Mouse (Mus musculus): ENCODE measurements at regions not wholly inside any gene's neighbourhood (a gene's known extent, or its start where the extent isn't known, plus 50 kb on each side); places are given as distances from the start of the nearest gene placed in this dataset.
A peak's percentile ranks its signal among the peaks of the same experiment; 100 is the strongest.

DNA sequence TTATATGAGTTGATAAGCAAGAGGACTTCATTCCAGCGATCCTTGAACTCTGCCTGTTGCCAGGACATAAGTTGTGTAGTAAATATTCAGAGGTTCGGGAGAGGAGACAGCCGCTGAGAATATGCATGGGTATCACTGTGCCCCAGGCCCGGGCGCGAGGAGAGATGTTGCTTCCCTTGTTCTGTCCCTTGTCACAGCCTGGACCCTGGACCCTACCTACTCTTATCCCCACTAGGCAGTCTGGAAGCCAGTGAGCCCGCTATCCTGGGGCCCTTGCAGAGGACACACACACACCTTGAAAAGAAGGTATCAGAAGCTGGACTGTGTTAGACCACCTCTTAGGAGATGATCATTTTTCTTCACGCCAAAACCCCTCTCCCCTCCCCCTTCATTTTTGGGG, 124.9 kb upstream of the Lemd2 start:
- peaks cover 9% of the 10 kb centered on the region for H3K27me3 ChIP-seq (ENCODE audit: control insufficient read depth, insufficient read depth, low read length)
- H3K36me3 ChIP-seq (replicated peaks; ENCODE audit: control insufficient read depth, insufficient read depth) = no peaks in the 10 kb centered on the region
- ATAC-seq (ENCODE audit: low FRiP score) (no peak), DNase-seq (ENCODE audit: low spot score) (no peak)
- no peak overlapping the region for H3K4me3 ChIP-seq (replicated peaks; ENCODE audit: low read length)
- H3K9me3 ChIP-seq (ENCODE audit: control insufficient read depth, low read length) = no peaks in the 10 kb centered on the region
- H3K27ac ChIP-seq = no peak overlapping the region
- WGBS = 86% methylated on average over 8 of the region's 8 CpGs
- H3K4me1 ChIP-seq (replicated peaks; ENCODE audit: control insufficient read depth, insufficient read depth, low read length) = 0 out of 2 replicates have a peak, but pooled peaks cover 5% of the 10 kb centered on the region
- no peak overlapping the region for H3K9ac ChIP-seq
- H3K4me2 ChIP-seq (replicated peaks) = no peak overlapping the region

DNA sequence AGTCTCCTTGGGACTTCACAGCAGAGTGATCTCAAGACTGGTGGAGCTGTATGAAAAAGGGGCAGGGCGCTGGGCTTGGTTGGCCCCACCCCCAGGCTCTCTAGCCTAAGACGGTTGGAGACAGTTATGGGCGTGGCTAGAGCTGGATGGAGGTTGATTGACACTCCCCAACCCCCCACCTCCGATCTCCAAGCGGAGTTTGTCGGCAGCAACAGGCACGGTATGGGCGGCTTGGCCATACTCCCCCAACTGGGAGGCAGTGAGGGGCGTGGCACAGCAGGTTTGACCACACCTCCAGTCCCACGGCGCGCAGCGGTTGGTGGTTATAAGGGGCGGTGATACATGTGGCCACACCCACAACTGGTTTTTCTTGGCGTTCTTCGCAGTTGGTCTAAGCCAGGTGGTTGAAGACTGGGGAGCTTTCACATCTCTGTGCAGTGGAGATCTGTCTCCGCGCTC, 120.8 kb upstream of the Lemd2 start:
- DNase-seq (ENCODE audit: low spot score) = peak; percentile 63
- no peaks in the 10 kb centered on the region for H3K36me3 ChIP-seq (replicated peaks; ENCODE audit: control insufficient read depth, insufficient read depth)
- H3K4me1 ChIP-seq (replicated peaks; ENCODE audit: control insufficient read depth, insufficient read depth, low read length) = 0 out of 2 replicates have a peak, but pooled peaks cover 5% of the 10 kb centered on the region
- H3K27me3 ChIP-seq (ENCODE audit: control insufficient read depth, insufficient read depth, low read length) = peaks cover 9% of the 10 kb centered on the region
- H3K4me2 ChIP-seq (replicated peaks) = peak overlapping the region; percentile 32
- H3K27ac ChIP-seq = no peak overlapping the region
- no peak overlapping the region for H3K9ac ChIP-seq
- no peaks in the 10 kb centered on the region for H3K9me3 ChIP-seq (ENCODE audit: control insufficient read depth, low read length)
- WGBS = 9% methylated on average over 18 of the region's 18 CpGs
- peak; percentile 43; the same call in 1 of the 2 replicates for ATAC-seq (ENCODE audit: low FRiP score)
- H3K4me3 ChIP-seq (replicated peaks; ENCODE audit: low read length) = peak overlapping the region; percentile 12; the same call in 1 of the 2 replicates

DNA sequence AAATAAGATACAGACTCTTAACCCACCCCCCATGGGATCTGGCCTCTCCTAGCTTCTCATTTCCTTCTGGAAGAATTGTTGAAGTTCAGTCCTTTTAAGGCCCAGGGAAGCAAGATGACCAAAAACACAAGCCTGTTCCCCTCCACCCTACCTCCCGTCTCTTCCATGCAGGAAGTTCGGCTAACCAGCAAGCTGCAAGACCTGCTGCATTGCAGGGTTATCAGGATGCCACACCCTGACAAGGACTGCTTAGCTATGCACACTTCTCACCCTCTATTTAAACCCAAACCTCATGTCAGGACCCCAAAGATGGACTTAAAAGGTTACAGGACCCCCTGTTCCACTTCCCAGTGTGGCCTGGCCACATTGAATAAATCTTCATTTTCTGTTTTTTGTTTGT, 119.2 kb upstream of the Lemd2 start:
- Histone ChIP-seq H3K9me3 (ENCODE audit: control insufficient read depth, low read length) (no peaks in the 10 kb centered on the region), H3K4me2 (replicated peaks) (no peak overlapping the region), H3K4me3 (replicated peaks; ENCODE audit: low read length) (no peak overlapping the region), H3K27ac (no peak overlapping the region), H3K36me3 (replicated peaks; ENCODE audit: control insufficient read depth, insufficient read depth) (no peaks in the 10 kb centered on the region), H3K9ac (no peak overlapping the region), H3K27me3 (ENCODE audit: control insufficient read depth, insufficient read depth, low read length) (peaks cover 9% of the 10 kb centered on the region), H3K4me1 (replicated peaks; ENCODE audit: control insufficient read depth, insufficient read depth, low read length) (no peaks in the 10 kb centered on the region)
- DNase-seq (ENCODE audit: low spot score) = no peak
- ATAC-seq (ENCODE audit: low FRiP score) = no peak
- 83% methylated on average over 2 of the region's 2 CpGs for WGBS

DNA sequence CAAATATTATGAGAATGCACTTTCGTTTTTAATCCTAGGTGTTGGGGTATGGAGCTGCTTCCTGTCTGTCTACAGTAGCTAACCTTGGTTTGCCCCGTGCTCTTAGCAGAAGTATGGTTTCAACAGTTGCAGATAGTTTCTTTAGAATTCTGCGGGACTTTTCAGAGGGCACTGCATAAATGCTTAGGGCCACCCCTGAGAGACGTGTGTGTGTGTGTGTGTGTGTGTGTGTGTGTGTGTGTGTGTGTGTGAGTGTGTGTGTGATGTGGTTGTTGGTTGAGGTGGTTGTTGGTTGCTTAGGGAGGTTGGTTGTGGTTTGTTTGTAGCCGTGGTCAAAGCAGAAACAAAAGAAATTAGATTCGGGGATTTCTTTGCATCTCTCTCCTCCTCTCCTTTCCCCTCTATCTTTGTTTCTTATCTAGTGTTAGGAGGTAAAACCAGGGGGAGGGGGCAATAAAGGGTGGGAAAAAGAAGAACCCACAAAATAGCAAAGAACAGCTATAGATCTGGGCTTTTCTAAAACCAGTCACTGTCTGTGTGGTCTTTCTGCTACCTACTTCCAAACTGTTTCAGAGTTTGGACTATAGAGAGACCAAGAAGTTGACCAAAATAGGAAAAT, 118.7 kb upstream of the Lemd2 start:
- H3K27ac ChIP-seq = no peak overlapping the region
- no peak overlapping the region for H3K4me2 ChIP-seq (replicated peaks)
- H3K9ac ChIP-seq = no peak overlapping the region
- H3K4me3 ChIP-seq (replicated peaks; ENCODE audit: low read length) = no peak overlapping the region
- H3K4me1 ChIP-seq (replicated peaks; ENCODE audit: control insufficient read depth, insufficient read depth, low read length) = peaks cover 2% of the 10 kb centered on the region; the same call in 1 of the 2 replicates
- no peaks in the 10 kb centered on the region for H3K9me3 ChIP-seq (ENCODE audit: control insufficient read depth, low read length)
- H3K36me3 ChIP-seq (replicated peaks; ENCODE audit: control insufficient read depth, insufficient read depth) = no peaks in the 10 kb centered on the region
- H3K27me3 ChIP-seq (ENCODE audit: control insufficient read depth, insufficient read depth, low read length) = peaks cover 9% of the 10 kb centered on the region
- no peak for DNase-seq (ENCODE audit: low spot score)
- 84% methylated on average over 6 of the region's 6 CpGs for WGBS
- ATAC-seq (ENCODE audit: low FRiP score) = no peak

DNA sequence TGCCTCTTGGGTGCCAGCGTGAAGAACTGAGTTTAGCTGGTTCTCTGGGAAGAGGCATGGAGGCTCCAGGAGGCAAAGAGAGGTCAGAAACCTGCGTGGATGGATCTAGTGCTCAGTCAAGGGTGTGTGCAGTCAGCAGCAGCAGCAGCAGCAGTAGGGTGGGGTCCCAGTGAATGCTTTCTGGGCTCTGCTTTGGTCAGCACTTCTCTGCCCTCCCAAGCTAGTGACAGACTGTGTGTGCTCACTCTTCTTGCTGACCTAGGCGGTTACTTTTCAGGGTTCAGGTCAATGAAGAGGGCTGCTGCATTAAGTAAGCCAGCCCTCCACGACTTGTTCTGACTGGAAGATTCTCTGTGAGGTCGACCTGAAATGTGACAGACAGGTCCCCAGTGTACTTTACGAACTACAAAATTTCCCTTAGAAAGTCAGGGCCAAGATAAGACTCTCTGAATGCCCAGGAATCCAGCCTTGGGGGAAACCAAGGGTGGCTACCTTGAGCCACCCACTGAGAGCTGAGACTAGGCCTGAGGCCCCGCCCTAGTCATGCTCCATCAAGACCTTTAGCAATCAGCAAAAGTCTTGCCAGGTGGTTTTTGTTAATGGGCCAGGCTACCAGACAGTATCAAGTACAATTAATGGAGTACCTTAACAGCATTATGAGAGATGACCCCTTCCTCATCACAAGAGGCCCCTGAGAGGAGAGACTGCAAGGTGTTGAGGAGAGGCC, 114.9 kb upstream of the Lemd2 start:
- Histone ChIP-seq H3K4me2 (replicated peaks) (no peak overlapping the region), H3K4me1 (replicated peaks; ENCODE audit: control insufficient read depth, insufficient read depth, low read length) (peaks cover 16% of the 10 kb centered on the region), H3K36me3 (replicated peaks; ENCODE audit: control insufficient read depth, insufficient read depth) (no peaks in the 10 kb centered on the region), H3K9me3 (ENCODE audit: control insufficient read depth, low read length) (no peaks in the 10 kb centered on the region), H3K4me3 (replicated peaks; ENCODE audit: low read length) (no peak overlapping the region), H3K27me3 (ENCODE audit: control insufficient read depth, insufficient read depth, low read length) (no peaks in the 10 kb centered on the region), H3K9ac (no peak overlapping the region), H3K27ac (no peak overlapping the region)
- DNase-seq (ENCODE audit: low spot score) (no peak), ATAC-seq (ENCODE audit: low FRiP score) (no peak)
- 69% methylated on average over 7 of the region's 7 CpGs for WGBS

DNA sequence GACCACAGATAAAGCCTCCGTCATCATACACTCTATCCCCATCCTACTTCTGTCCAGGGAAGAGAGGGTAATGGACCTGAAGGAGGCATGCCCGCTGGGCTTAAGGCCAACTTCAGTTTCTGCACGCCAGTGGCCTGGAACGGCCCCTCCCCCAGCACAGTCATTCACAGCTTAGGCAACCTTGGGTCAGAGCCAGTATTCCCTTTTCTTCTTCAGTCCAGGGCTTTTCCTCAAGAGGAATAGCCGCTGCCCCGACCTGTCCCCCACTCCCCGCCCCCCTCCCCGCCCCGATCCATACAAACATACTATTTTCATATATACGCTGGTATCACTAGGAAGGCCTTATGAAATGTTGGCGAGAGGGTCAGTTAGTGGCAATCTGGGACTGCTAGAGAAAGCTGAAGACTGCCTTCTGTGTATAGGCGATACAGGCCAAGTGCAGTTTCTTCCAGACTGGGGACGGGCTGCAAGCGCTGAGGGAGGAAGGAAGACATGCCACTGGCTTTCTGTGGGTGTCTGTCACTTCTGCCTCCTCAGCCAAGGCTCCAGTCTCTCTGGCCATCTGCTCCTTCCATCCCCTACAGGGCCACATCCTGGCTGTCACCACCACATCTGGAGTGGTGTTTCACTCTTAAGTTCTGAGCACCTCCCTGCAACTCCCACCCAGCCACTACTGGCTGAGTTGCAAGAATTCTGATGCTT, 113.5 kb upstream of the Lemd2 start:
- DNase-seq (ENCODE audit: low spot score) (peak; percentile 71), ATAC-seq (ENCODE audit: low FRiP score) (peak; percentile 53; the same call in 1 of the 2 replicates)
- Histone ChIP-seq H3K4me2 (replicated peaks) (no peak overlapping the region; the same call in 1 of the 2 replicates), H3K9ac (no peak overlapping the region), H3K27me3 (ENCODE audit: control insufficient read depth, insufficient read depth, low read length) (no peaks in the 10 kb centered on the region), H3K27ac (no peak overlapping the region), H3K4me3 (replicated peaks; ENCODE audit: low read length) (no peak overlapping the region), H3K4me1 (replicated peaks; ENCODE audit: control insufficient read depth, insufficient read depth, low read length) (peaks cover 16% of the 10 kb centered on the region), H3K36me3 (replicated peaks; ENCODE audit: control insufficient read depth, insufficient read depth) (no peaks in the 10 kb centered on the region), H3K9me3 (ENCODE audit: control insufficient read depth, low read length) (no peaks in the 10 kb centered on the region)
- WGBS = 46% methylated on average over 14 of the region's 14 CpGs

DNA sequence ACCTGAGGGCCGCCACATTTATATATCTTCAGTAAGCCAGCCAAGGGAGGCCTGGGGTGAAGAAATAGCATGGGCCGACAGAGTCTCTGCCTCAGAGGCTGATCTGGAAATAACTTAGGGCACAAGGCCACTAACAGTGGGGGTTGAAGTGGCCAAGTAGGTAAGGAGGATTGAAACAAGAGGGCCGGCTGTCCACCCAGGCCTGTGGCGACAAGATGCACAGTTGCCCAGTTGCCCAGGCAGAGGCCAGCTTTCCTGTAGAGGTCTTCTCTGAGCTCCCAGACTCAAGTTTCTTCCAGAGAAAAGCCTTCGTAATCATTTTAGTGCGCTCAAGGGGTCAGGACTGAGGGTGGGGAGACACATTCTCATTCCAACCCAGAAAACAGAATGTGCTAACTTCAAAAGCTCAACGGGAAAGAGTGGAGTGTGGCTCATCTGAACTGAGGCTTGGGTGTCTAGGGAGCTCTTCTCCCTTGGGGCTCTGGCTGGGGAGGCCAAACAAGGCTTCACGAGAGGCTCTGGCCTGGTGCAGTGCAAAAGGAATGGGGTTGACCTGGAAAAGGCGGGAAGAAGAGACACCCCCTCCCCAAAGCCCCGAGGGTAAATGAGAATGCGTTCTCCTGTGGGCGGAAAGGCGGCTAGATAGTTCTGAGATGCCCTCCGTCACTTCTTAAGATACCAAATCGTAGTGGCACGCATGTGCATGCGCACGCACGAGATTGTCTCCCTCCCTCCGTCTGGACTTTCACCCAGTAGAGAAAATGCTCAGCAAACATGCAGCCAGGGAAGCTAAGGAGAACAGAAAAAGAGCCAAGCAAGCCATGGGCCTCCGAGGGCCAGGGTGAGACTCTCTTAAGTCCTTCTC, 112.7 kb upstream of the Lemd2 start:
- Histone ChIP-seq H3K4me3 (replicated peaks; ENCODE audit: low read length) (no peak overlapping the region), H3K4me2 (replicated peaks) (no peak overlapping the region), H3K9ac (no peak overlapping the region), H3K4me1 (replicated peaks; ENCODE audit: control insufficient read depth, insufficient read depth, low read length) (peaks cover 16% of the 10 kb centered on the region), H3K27me3 (ENCODE audit: control insufficient read depth, insufficient read depth, low read length) (no peaks in the 10 kb centered on the region), H3K27ac (no peak overlapping the region), H3K36me3 (replicated peaks; ENCODE audit: control insufficient read depth, insufficient read depth) (no peaks in the 10 kb centered on the region), H3K9me3 (ENCODE audit: control insufficient read depth, low read length) (no peaks in the 10 kb centered on the region)
- no peak for DNase-seq (ENCODE audit: low spot score)
- no peak for ATAC-seq (ENCODE audit: low FRiP score)
- 82% methylated on average over 21 of the region's 21 CpGs for WGBS

DNA sequence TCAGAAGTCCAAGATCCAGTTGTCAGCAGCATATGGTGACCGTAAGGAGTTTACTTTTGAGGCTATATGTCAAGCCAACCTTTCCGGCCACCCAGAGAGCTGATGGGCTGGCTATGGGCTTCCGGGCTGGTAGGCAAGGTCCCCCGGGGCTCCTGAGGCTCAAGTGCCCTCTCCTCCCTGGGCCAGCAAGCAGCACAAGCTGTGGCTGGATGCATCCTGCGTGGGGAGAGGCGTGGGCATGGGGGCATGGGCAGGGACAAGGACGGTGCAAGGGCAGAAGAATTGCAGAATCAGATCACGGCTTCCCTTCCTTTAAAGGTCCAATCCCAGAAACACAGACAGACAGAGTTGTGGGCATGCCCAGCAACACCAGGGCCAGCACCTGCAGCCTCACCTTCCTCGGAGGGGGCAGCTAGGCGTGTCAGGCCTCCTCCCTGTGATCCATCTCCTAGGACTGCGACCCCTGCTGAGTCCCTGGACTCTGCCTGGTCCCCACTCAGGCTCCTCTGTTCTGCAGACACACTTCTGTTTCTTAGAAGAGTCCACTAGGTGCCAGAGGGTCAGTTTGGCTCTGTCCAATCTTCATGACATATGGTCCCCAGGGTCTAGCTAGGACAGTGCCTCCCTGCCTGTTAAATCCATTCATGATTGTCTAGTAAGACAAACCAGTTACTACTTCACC, 111.8 kb upstream of the Lemd2 start:
- H3K9ac ChIP-seq = no peak overlapping the region
- no peak for ATAC-seq (ENCODE audit: low FRiP score)
- WGBS = 81% methylated on average over 11 of the region's 11 CpGs

More for the DNA sequence above, 111.8 kb upstream of the Lemd2 start:
- Histone ChIP-seq H3K4me1 (replicated peaks; ENCODE audit: control insufficient read depth, insufficient read depth, low read length) (peaks cover 16% of the 10 kb centered on the region), H3K27ac (no peak overlapping the region), H3K27me3 (ENCODE audit: control insufficient read depth, insufficient read depth, low read length) (no peaks in the 10 kb centered on the region), H3K9me3 (ENCODE audit: control insufficient read depth, low read length) (no peaks in the 10 kb centered on the region), H3K4me2 (replicated peaks) (no peak overlapping the region), H3K36me3 (replicated peaks; ENCODE audit: control insufficient read depth, insufficient read depth) (no peaks in the 10 kb centered on the region), H3K4me3 (replicated peaks; ENCODE audit: low read length) (no peak overlapping the region)
- DNase-seq (ENCODE audit: low spot score) = no peak
